Mouse (Mus musculus) lung, postnatal 0 days (tissue): Measurements from ENCODE around the gene Abcb8.

Experiments
- CTCF ChIP-seq: IDR thresholded peaks from 2 replicates; pipeline ENCODE4 v1.5.1; 2016; ENCODE audit warnings: antibody characterized with exemption, mild to moderate bottlenecking
- EP300 ChIP-seq: IDR thresholded peaks from 2 replicates; pipeline ENCODE4 v1.6.1; 2016; ENCODE audit warnings: antibody characterized with exemption, mild to moderate bottlenecking, control low read depth

GRCm38 (mm10) chr5:24453283-24453984 lies 60.0 kb downstream of the Abcb8 start:
- no peak for TF ChIP-seq CTCF
- no peak for TF ChIP-seq EP300
